Mouse (Mus musculus) neural tube, embryonic 12.5 days (tissue): ENCODE measurements around the gene Rap1gap2. TPM values are rescaled to one million over a fixed set of nuclear protein-coding genes. Genes with fewer than 3 reads are reported as not detected.
A peak's percentile ranks its signal among the peaks of the same experiment; 100 is the strongest.

Experiments
- ATAC-seq: fragments of 200-750 bp; cut with Nextera tagmentation; 2 replicates; pipeline ENCODE4 v1.8.0; 2017; ENCODE audit warnings: low read depth, mild to moderate bottlenecking, moderate TSS enrichment, moderate library complexity; ENCODE audit not compliant: low FRiP score
- H3K27ac ChIP-seq: fragments of 300-500 bp; sonication (generic); 2 replicates; pipeline ENCODE4 v1.5.1; 2016
- H3K27me3 ChIP-seq: fragments of 300-500 bp; sonication (generic); replicated peaks from 2 replicates; pipeline ENCODE4 v1.6.1; 2016; ENCODE audit warnings: mild to moderate bottlenecking
- H3K36me3 ChIP-seq: fragments of 300-500 bp; sonication (generic); 2 replicates; pipeline ENCODE4 v1.6.1; 2016; ENCODE audit warnings: mild to moderate bottlenecking
- H3K4me1 ChIP-seq: fragments of 300-500 bp; sonication (generic); 2 replicates; pipeline ENCODE4 v1.6.1; 2016
- H3K4me2 ChIP-seq: fragments of 300-500 bp; sonication (generic); replicated peaks from 2 replicates; pipeline ENCODE4 v1.6.1; 2016; ENCODE audit warnings: mild to moderate bottlenecking
- H3K4me3 ChIP-seq: fragments of 300-500 bp; sonication (generic); 2 replicates; pipeline ENCODE4 v1.5.1; 2016
- H3K9ac ChIP-seq: fragments of 300-500 bp; sonication (generic); 2 replicates; pipeline ENCODE4 v1.6.1; 2016; ENCODE audit warnings: mild to moderate bottlenecking
- H3K9me3 ChIP-seq: fragments of 300-500 bp; sonication (generic); 2 replicates; pipeline ENCODE4 v1.6.1; 2016; ENCODE audit warnings: mild to moderate bottlenecking
- WGBS: fragments of 180-500 bp; shearing (Covaris S2); methylation state at CpG from one replicate; pipeline ENCODE4 v1.1.7; 2016; 5-methylcytosine and 5-hydroxymethylcytosine counted together
- polyA plus RNA-seq: library from polyadenylated mRNA; unstranded; fragments of >200 nt; fragmentation: Nextera tagmentation; extraction: Ambion mirVana; gene quantifications from 2 replicates; pipeline ENCODE4 v1.2.1, GENCODE M21; 2016

The Rap1gap2 gene
- 8.0 and 10.1 TPM in 2 replicates for polyA plus RNA-seq

DNA sequence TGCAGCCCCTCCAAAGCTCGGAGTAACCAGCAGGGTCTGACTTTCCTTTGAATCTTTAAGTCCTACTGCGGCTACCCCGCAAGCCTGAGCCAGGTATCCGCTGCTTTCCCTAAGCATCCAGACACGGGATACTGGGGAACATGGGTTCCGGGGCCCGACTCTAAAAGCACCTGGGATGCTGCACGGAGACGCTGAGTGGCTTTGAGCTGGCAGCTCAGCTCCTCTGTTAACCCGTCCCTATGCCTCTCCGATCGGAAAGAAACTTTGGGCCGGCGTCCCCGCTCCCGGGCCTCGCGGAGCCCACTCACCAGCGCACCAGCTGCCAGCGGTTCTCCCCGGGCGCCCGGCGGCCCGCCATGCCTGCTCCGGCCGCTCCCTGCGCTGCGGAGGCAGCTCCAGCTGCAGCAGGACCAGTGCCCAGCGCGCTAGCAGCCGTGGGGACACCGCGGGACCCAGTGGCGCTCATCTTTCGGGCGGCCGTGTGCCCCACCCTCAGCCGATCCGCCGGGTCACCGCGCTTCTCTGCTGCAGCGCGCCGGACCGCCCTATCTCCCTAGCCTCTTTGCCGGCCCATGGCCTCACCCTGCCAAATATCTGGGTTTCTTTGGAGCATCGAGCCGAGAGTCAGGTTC is at the start of gene Rap1gap2:
Gene Rap1gap2 (minus strand): TSS at position 371 of the 632 bp plus-strand sequence.
- Histone ChIP-seq H3K4me1 (peaks cover 6% of the 10 kb centered on the region), H3K9me3 (no peaks in the 10 kb centered on the region), H3K9ac (peak within 1 kb of the TSS; percentile 55), H3K4me2 (peak within 1 kb of the TSS; percentile 78), H3K4me3 (peak within 1 kb of the TSS; percentile 39), H3K36me3 (no peaks in the 10 kb centered on the region), H3K27me3 (peaks cover 35% of the 10 kb centered on the region), H3K27ac (no peak within 1 kb of the TSS)
- 0 out of 2 replicates have a peak, but pooled peaks have one; percentile 33 for ATAC-seq
- WGBS, result 1% methylated on average over 50 of the region's 50 CpGs

DNA sequence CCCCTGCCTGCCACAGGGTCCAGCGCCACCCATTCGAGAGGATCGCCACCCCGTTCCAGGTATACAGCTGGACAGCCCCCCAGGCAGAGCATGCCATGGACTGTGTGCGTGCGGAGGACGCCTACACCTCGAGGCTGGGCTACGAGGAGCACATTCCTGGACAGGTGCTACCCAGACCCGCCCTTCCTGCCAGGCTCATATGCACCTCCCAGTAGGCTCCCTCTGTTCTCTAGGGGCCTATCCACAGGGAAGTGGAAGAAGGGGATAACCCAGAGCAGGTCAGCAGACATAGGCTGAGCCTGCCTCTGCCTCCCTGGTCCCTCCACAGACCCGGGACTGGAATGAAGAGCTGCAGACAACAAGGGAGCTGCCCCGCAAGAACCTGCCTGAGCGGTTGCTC is 49.6 kb upstream of the Rap1gap2 start:
- H3K36me3 ChIP-seq, result peaks cover 83% of the 10 kb centered on the region
- 97% methylated on average over 13 of the region's 13 CpGs for WGBS
- ATAC-seq, result no peak

DNA sequence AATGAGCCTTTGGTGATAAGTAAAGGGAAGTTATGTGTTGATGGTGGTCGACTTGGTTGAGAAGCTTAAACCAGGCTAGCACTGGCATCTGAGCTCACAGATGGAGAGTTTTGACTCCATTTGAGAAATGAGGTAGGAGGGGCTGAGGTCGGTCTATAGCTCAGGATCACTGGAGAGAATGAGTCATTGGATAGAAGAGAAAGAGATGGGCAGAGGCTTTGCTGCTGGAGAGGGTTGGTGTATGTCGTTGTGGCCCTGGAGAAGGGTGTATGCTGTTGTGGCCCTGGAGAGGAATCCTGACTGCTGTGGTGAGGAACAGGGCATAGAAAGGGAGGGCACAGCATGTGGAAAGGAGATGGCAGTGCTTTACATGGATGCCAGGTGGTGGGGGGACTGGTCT is 45.2 kb upstream of the Rap1gap2 start:
- no peaks in the 10 kb centered on the region; the same call in 1 of the 2 replicates for H3K9me3 ChIP-seq
- WGBS, result 89% methylated on average over 3 of the region's 3 CpGs
- H3K4me1 ChIP-seq, result peaks cover 30% of the 10 kb centered on the region
- H3K4me3 ChIP-seq, result no peak overlapping the region
- peaks cover 40% of the 10 kb centered on the region for H3K36me3 ChIP-seq
- H3K27me3 ChIP-seq, result no peaks in the 10 kb centered on the region
- ATAC-seq, result no peak
- H3K27ac ChIP-seq, result no peak overlapping the region
- H3K4me2 ChIP-seq, result no peak overlapping the region
- no peak overlapping the region for H3K9ac ChIP-seq

More for the DNA sequence above, 49.6 kb upstream of the Rap1gap2 start:
- no peaks in the 10 kb centered on the region; the same call in 1 of the 2 replicates for H3K9me3 ChIP-seq
- H3K4me2 ChIP-seq, result no peak overlapping the region
- no peaks in the 10 kb centered on the region for H3K27me3 ChIP-seq
- H3K27ac ChIP-seq, result no peak overlapping the region
- H3K4me3 ChIP-seq, result no peak overlapping the region
- no peaks in the 10 kb centered on the region for H3K4me1 ChIP-seq
- no peak overlapping the region for H3K9ac ChIP-seq

DNA sequence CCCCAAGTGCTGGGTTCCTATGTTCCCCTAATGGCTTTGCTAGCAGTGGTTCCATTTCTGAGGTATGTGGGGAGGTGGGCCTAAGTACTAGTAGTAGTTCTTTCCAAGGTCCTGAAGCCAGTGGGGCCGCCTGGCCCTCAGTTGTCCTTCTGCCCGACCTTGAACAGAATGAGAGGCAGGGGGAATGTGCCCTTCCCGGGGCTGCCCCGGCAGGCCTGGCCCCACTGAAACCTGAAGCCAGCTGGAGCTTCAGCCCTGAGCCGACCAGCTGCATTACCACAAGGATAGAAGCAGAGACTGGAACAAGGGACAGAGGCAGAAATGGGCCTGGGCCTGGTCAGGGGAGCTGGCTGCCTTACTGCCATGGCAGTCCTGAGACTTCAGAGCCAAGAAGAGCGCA is 42.7 kb upstream of the Rap1gap2 start:
- 76% methylated on average over 6 of the region's 6 CpGs for WGBS
- H3K36me3 ChIP-seq, result peaks cover 15% of the 10 kb centered on the region
- no peaks in the 10 kb centered on the region for H3K27me3 ChIP-seq
- no peak overlapping the region for H3K9ac ChIP-seq
- peaks cover 46% of the 10 kb centered on the region for H3K4me1 ChIP-seq
- no peaks in the 10 kb centered on the region; the same call in 1 of the 2 replicates for H3K9me3 ChIP-seq
- no peak for ATAC-seq
- H3K4me3 ChIP-seq, result no peak overlapping the region
- 0 out of 2 replicates have a peak overlapping the region, but pooled peaks have one; percentile 15 for H3K4me2 ChIP-seq
- no peak overlapping the region for H3K27ac ChIP-seq

DNA sequence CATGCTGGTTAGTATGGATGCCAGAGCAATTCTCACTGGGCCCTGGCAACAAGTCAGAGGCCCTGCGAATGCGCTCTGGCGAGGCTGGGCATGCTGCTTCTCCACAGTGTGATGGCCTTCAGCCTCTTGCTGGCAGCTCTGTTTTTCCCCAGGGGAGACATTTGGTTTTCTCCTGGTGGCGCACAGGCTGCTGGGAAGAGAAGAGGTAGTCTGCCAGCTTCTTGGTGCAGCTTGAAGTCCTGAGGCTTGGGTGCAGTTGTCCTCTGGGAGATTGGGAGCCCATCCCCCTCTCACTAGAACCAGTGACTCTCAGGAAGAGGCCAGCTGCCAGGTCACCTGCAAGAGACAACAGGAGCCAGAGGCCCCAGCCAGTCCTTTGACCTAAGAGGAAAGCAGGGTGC is 42.1 kb upstream of the Rap1gap2 start:
- Histone ChIP-seq H3K36me3 (peaks cover 9% of the 10 kb centered on the region), H3K4me1 (peaks cover 48% of the 10 kb centered on the region), H3K9ac (peak overlapping the region; percentile 19; the same call in 1 of the 2 replicates), H3K27me3 (no peaks in the 10 kb centered on the region), H3K9me3 (no peaks in the 10 kb centered on the region), H3K4me2 (peak overlapping the region; percentile 15; the same call in 1 of the 2 replicates), H3K4me3 (no peak overlapping the region), H3K27ac (no peak overlapping the region)
- no peak for ATAC-seq
- 64% methylated on average over 4 of the region's 4 CpGs for WGBS

DNA sequence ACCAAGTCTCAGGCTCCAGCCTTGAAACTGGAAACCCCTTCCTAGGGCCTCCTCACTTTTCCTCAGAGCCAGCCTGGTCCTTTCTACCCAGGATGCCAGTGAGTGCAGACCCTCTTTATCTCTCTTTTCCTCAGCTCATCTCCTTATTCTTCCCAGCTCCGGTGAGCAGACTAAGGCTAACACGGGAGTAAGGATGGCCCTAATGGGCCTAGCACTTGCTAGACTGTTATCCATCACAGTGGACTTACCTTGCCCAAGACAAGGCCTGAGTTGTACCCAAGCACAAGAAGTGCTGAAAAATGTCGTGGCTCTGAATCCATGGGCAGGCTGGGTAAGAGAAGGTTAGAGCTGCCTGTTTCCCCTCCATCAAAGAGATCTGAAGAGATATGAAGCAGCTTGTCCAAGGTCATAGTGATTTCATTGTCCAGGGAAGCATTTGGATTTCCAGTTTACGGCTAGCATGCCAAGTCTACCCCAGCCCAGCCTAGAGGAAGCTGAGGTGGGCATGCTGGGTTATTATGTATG is 39.9 kb upstream of the Rap1gap2 start:
- ATAC-seq, result no peak
- Histone ChIP-seq H3K27ac (no peak overlapping the region), H3K4me3 (peak overlapping the region; percentile 84), H3K9me3 (no peaks in the 10 kb centered on the region), H3K9ac (peak overlapping the region; percentile 80; the same call in 1 of the 2 replicates), H3K4me1 (peaks cover 48% of the 10 kb centered on the region), H3K4me2 (peak overlapping the region; percentile 96), H3K36me3 (no peaks in the 10 kb centered on the region), H3K27me3 (no peaks in the 10 kb centered on the region)
- 61% methylated on average over 4 of the region's 4 CpGs for WGBS

DNA sequence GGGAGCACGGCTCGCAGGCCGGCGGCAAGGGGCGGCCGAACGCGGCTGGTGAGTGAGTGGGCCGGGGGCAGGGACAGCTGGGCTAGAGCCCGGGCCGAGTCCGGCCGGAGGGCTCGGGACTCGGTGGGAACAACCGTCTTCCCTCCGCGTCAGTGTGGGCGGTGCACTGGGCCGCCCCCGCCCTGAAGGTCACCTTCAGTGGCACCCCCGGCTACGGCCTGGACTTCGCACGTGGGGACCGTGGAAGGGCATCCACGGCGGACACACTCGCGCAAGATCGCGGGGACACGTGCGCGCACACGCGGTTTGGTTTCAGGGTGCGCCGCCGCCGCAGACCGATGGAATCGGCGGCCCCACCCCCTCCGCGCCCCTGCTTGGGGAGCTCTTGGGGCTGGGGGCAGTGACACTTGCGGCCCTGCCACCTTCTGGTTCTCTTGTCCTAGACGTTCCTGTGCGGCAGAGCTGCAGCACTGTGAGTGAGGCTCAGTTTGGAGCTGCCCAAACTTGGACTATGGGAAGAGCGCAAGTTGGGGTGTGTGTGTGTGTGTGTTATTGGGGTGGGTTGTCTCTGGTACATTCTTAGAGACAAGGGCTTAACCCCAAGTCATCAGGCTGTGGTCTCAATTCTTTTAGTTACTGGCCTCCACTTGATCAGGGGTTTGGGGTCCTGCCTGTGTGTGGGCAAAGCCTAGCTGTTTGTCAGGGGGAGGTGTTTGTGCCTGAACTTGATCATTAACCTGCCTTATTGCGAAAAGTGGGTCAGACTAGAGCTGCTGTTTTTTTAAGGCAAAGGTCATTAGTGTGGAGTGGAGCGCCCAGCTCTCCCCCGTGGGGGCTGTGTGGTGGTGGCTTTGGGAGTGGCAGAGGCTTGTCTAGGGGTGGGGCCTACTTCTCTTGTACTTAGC is 39.2 kb upstream of the Rap1gap2 start:
- ATAC-seq, result peak; percentile 51; the same call in 1 of the 2 replicates
- H3K9ac ChIP-seq, result peak overlapping the region; percentile 80
- no peaks in the 10 kb centered on the region for H3K9me3 ChIP-seq
- H3K27me3 ChIP-seq, result no peaks in the 10 kb centered on the region
- 2% methylated on average over 53 of the region's 53 CpGs for whole genome bisulfite sequencing
- peak overlapping the region; percentile 84 for H3K4me3 ChIP-seq
- peaks cover 48% of the 10 kb centered on the region for H3K4me1 ChIP-seq
- H3K27ac ChIP-seq, result no peak overlapping the region
- H3K36me3 ChIP-seq, result no peaks in the 10 kb centered on the region
- H3K4me2 ChIP-seq, result peak overlapping the region; percentile 96

DNA sequence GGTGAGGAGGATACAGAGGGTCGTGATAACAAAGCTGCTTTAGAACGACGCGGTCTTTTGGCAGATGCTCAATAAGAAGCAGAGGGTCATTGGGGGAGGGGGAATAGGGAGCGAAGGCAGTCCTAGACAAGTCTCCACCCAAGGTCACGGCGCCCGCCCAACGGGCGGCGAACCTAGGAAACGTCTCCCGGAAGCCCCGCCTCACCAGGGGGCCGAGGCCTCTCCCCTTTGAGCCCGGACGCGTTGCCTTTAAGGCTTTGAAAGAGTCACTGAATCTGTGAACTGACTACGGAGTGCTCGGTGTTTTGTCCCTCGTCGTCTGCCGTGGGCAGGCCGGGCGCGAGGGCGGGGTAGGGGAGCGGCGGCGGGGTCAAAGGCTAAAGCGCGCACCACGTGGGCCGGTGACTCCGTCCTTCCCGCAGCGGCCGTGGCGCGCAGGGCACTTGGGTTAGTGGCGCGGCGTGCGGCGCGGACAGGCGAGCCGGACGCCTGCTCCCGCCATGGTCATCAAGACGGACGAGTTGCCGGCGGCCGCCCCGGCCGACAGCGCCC is 38.5 kb upstream of the Rap1gap2 start, which contains the start of gene Cluh:
Gene Cluh (plus strand): TSS at position 401 of the 552 bp plus-strand sequence.
- Histone ChIP-seq H3K9me3 (no peaks in the 10 kb centered on the region), H3K9ac (peak within 1 kb of the TSS; percentile 80), H3K36me3 (no peaks in the 10 kb centered on the region), H3K4me1 (peaks cover 48% of the 10 kb centered on the region), H3K27ac (peak within 1 kb of the TSS; percentile 15; the same call in 1 of the 2 replicates), H3K27me3 (no peaks in the 10 kb centered on the region), H3K4me2 (peak within 1 kb of the TSS; percentile 96), H3K4me3 (peak within 1 kb of the TSS; percentile 84)
- ATAC-seq, result peak; percentile 86
- WGBS, result under 1% methylated on average over 58 of the region's 58 CpGs

DNA sequence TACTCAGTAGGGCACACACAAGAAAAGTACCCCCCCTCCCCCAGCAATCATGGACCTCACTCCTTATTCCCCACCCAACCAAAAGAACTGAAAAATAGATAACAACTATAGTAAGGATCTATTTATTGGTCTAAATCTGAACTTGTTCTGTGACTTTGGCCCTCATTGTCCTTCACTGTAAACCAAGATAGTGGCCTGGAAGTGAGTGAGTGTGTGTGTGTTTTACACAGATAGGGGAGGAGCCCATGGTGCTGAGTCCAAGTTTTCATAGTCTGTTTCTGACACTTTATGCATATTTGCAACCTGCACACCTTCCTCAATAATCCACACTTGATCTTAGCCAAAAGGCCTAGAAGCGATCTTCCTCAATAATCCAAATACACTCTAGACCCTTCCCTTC is 38.0 kb upstream of the Rap1gap2 start:
- Histone ChIP-seq H3K27ac (peak overlapping the region; percentile 15; the same call in 1 of the 2 replicates), H3K36me3 (no peaks in the 10 kb centered on the region), H3K4me2 (peak overlapping the region; percentile 96), H3K9me3 (no peaks in the 10 kb centered on the region), H3K4me1 (peaks cover 45% of the 10 kb centered on the region), H3K4me3 (peak overlapping the region; percentile 84), H3K9ac (peak overlapping the region; percentile 80), H3K27me3 (no peaks in the 10 kb centered on the region)
- WGBS, result 11% methylated on average over 1 of the region's 1 CpGs
- peak; percentile 43 for ATAC-seq

DNA sequence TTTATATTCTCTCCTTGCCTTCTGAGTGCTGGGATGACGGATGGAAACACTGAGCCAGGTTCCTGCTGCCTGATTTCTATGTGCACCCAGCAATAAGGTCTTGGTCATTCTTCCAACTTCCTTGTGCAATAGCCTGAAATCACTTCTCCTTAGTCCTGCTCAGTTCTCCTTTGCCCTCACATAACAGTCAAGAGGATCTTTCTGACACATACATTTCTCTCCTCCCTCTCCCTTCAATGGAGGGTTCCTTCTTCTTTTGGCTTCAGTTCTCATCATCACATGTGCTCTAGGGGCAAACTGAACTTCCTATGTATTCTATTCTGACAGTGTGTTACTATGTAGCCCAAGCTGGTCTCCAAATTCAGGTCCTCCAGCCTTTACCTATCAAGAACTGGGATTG is 37.3 kb upstream of the Rap1gap2 start:
- no peaks in the 10 kb centered on the region for H3K27me3 ChIP-seq
- no peak overlapping the region for H3K4me2 ChIP-seq
- no peaks in the 10 kb centered on the region for H3K36me3 ChIP-seq
- WGBS, result 88% methylated on average over 1 of the region's 1 CpGs
- peaks cover 38% of the 10 kb centered on the region for H3K4me1 ChIP-seq
- no peak overlapping the region for H3K4me3 ChIP-seq
- no peak overlapping the region for H3K9ac ChIP-seq
- no peak for ATAC-seq
- H3K9me3 ChIP-seq, result no peaks in the 10 kb centered on the region
- H3K27ac ChIP-seq, result no peak overlapping the region

DNA sequence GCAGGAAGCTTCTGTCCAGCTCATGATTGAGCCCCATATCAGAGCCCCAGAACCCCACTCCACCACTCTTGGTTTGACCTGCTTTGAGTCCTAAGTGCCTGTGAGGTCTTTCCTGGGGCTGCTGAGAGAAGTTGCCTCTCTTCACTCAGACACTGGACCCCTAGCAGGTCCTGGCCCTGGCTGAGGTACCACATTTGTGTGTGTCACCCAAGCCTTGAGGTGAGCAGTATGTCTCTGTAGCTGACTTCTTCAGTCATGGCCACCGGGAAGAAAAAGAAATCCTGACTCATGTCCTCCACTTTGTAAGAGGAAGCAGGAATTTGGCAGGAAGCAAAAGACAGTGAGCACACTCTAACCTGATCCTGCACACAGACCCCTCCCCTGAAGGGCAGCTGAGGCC is 28.9 kb upstream of the Rap1gap2 start:
- Histone ChIP-seq H3K27me3 (peaks cover 22% of the 10 kb centered on the region), H3K27ac (no peak overlapping the region), H3K9ac (no peak overlapping the region), H3K4me2 (no peak overlapping the region), H3K9me3 (no peaks in the 10 kb centered on the region), H3K4me3 (no peak overlapping the region), H3K4me1 (peaks cover 13% of the 10 kb centered on the region; the same call in 1 of the 2 replicates), H3K36me3 (no peaks in the 10 kb centered on the region)
- no peak for ATAC-seq
- WGBS, result 76% methylated on average over 1 of the region's 1 CpGs
